Mouse (Mus musculus) liver, postnatal 0 days (tissue): ENCODE data around the gene Gm49425. TPM values are rescaled to one million over a fixed set of nuclear protein-coding genes. Genes with fewer than 3 reads are reported as not detected.

Experiments
- ATAC-seq: fragments of 200-750 bp; cut with Nextera tagmentation; 2 replicates; pipeline ENCODE4 v1.8.0; 2017; ENCODE audit warnings: mild to moderate bottlenecking, moderate library complexity
- DNase-seq: peaks from one replicate; pipeline ENCODE4 v3.0.0-alpha.2; 2016
- H3K27ac ChIP-seq: fragments of 300-500 bp; sonication (generic); 2 replicates; pipeline ENCODE4 v1.5.1; 2014; ENCODE audit warnings: antibody characterized with exemption, moderate library complexity, mild to moderate bottlenecking, low read depth
- H3K27me3 ChIP-seq: fragments of 300-500 bp; sonication (generic); 2 replicates; pipeline ENCODE4 v1.6.1; 2014; ENCODE audit warnings: low read length, control low read depth, mixed read lengths; ENCODE audit not compliant: insufficient read depth
- H3K36me3 ChIP-seq: fragments of 300-500 bp; sonication (generic); replicated peaks from 2 replicates; pipeline ENCODE4 v1.6.1; 2014; ENCODE audit warnings: mild to moderate bottlenecking, control low read depth, low read length, moderate library complexity, mixed read lengths; ENCODE audit not compliant: insufficient read depth
- H3K4me1 ChIP-seq: fragments of 300-500 bp; sonication (generic); 2 replicates; pipeline ENCODE4 v1.6.1; 2014; ENCODE audit warnings: antibody characterized with exemption, mild to moderate bottlenecking, control low read depth; ENCODE audit not compliant: insufficient read depth
- H3K4me2 ChIP-seq: fragments of 300-500 bp; sonication (generic); 2 replicates; pipeline ENCODE4 v1.6.1; 2014; ENCODE audit warnings: low read depth, mild to moderate bottlenecking, low read length, moderate library complexity, mixed read lengths
- H3K4me3 ChIP-seq: fragments of 300-500 bp; sonication (generic); 2 replicates; pipeline ENCODE4 v1.5.1; 2014; ENCODE audit warnings: low read depth, low read length
- H3K9ac ChIP-seq: fragments of 300-500 bp; sonication (generic); replicated peaks from 2 replicates; pipeline ENCODE4 v1.6.1; 2014; ENCODE audit warnings: mild to moderate bottlenecking, moderate library complexity
- H3K9me3 ChIP-seq: fragments of 300-500 bp; sonication (generic); 2 replicates; pipeline ENCODE4 v1.6.1; 2016; ENCODE audit warnings: mild to moderate bottlenecking, control low read depth, low read length, mixed read lengths
- CTCF ChIP-seq: sonication (generic); IDR thresholded peaks from 2 replicates; pipeline ENCODE4 v1.5.1; 2016; ENCODE audit warnings: antibody characterized with exemption, low read depth
- EP300 ChIP-seq: IDR thresholded peaks from 2 replicates; pipeline ENCODE4 v1.6.1; 2016; ENCODE audit warnings: antibody characterized with exemption, low read depth, mild to moderate bottlenecking
- WGBS: fragments of 180-500 bp; shearing (Covaris S2); extraction: QIAGEN DNeasy Blood & Tissue Kit; methylation state at CpG from one replicate; pipeline ENCODE4 v1.1.7; 2014; ENCODE audit not compliant: insufficient replicate concordance; 5-methylcytosine and 5-hydroxymethylcytosine counted together
- polyA plus RNA-seq: library from polyadenylated mRNA; unstranded; fragments of >200 nt; fragmentation: Nextera tagmentation; extraction: Ambion mirVana; gene quantifications from 2 replicates; pipeline ENCODE4 v1.2.1, GENCODE M21; 2015

Gene Gm49425
- polyA plus RNA-seq, 1 experiment from 2014 or later, result not detected

- ATAC-seq, result no peak
- TF ChIP-seq EP300, result no peak
- TF ChIP-seq CTCF, result no peak
- 36% methylated on average over 1 of the region's 1 CpGs for WGBS
Measured at GRCm38 (mm10) chr15:101494203-101494602, 22.9 kb downstream of the Gm49425 start.

GRCm38 (mm10) chr15:101493713-101494112 lies 23.3 kb downstream of the Gm49425 start:
- H3K27ac ChIP-seq, result no peak overlapping the region
- no peak for ATAC-seq
- H3K27me3 ChIP-seq, result no peaks in the 10 kb centered on the region
- WGBS, result 85% methylated on average over 6 of the region's 6 CpGs
- H3K9me3 ChIP-seq, result no peaks in the 10 kb centered on the region
- H3K4me3 ChIP-seq, result no peak overlapping the region
- no peak for TF ChIP-seq EP300
- no peak for TF ChIP-seq CTCF
- no peaks in the 10 kb centered on the region for H3K4me1 ChIP-seq
- H3K36me3 ChIP-seq, result no peaks in the 10 kb centered on the region
- no peak overlapping the region for H3K9ac ChIP-seq
- no peak for DNase-seq
- no peak overlapping the region for H3K4me2 ChIP-seq

More at GRCm38 (mm10) chr15:101494203-101494602, 22.9 kb downstream of the Gm49425 start:
- H3K4me2 ChIP-seq, result no peak overlapping the region
- DNase-seq, result no peak
- no peak overlapping the region for H3K4me3 ChIP-seq
- no peak overlapping the region for H3K27ac ChIP-seq
- no peaks in the 10 kb centered on the region for H3K27me3 ChIP-seq
- no peaks in the 10 kb centered on the region for H3K9me3 ChIP-seq
- H3K9ac ChIP-seq, result no peak overlapping the region
- H3K36me3 ChIP-seq, result no peaks in the 10 kb centered on the region
- H3K4me1 ChIP-seq, result no peaks in the 10 kb centered on the region

GRCm38 (mm10) chr15:101492718-101493117 lies 24.3 kb downstream of the Gm49425 start:
- WGBS, result 54% methylated on average over 8 of the region's 8 CpGs

GRCm38 (mm10) chr15:101491431-101491830 lies 25.6 kb downstream of the Gm49425 start, which contains the start of gene Krt83:
Krt83 (minus strand) TSS chr15:101491512.
- ATAC-seq (no peak), DNase-seq (no peak)
- Histone ChIP-seq H3K9ac (no peak within 1 kb of the TSS), H3K4me3 (no peak within 1 kb of the TSS), H3K4me2 (no peak within 1 kb of the TSS), H3K27ac (no peak within 1 kb of the TSS), H3K9me3 (no peaks in the 10 kb centered on the region), H3K36me3 (no peaks in the 10 kb centered on the region), H3K4me1 (no peaks in the 10 kb centered on the region), H3K27me3 (no peaks in the 10 kb centered on the region)
- WGBS, result 74% methylated on average over 6 of the region's 6 CpGs
- no peak for TF ChIP-seq CTCF
- no peak for TF ChIP-seq EP300

More at GRCm38 (mm10) chr15:101492718-101493117, 24.3 kb downstream of the Gm49425 start:
- Histone ChIP-seq H3K36me3 (no peaks in the 10 kb centered on the region), H3K27me3 (no peaks in the 10 kb centered on the region), H3K4me1 (no peaks in the 10 kb centered on the region), H3K4me3 (no peak overlapping the region), H3K9me3 (no peaks in the 10 kb centered on the region), H3K9ac (no peak overlapping the region), H3K27ac (no peak overlapping the region), H3K4me2 (no peak overlapping the region)
- no peak for ATAC-seq
- DNase-seq, result no peak
- no peak for TF ChIP-seq CTCF
- no peak for TF ChIP-seq EP300

- WGBS, result 64% methylated on average over 11 of the region's 11 CpGs
- no peak overlapping the region for H3K9ac ChIP-seq
- DNase-seq (no peak), ATAC-seq (no peak)
- no peak overlapping the region for H3K27ac ChIP-seq
- H3K4me2 ChIP-seq, result no peak overlapping the region
- no peak overlapping the region for H3K4me3 ChIP-seq
- peaks cover 6% of the 10 kb centered on the region; the same call in 1 of the 2 replicates for H3K4me1 ChIP-seq
- H3K27me3 ChIP-seq, result no peaks in the 10 kb centered on the region
- no peaks in the 10 kb centered on the region for H3K36me3 ChIP-seq
- TF ChIP-seq EP300 (no peak), CTCF (no peak)
- no peaks in the 10 kb centered on the region for H3K9me3 ChIP-seq
Measured at GRCm38 (mm10) chr15:101485911-101486635, 31.0 kb downstream of the Gm49425 start.

GRCm38 (mm10) chr15:101484939-101485338 lies 32.1 kb downstream of the Gm49425 start:
- no peaks in the 10 kb centered on the region for H3K9me3 ChIP-seq
- DNase-seq (peak; percentile 24), ATAC-seq (peak; percentile 65)
- peaks cover 6% of the 10 kb centered on the region; the same call in 1 of the 2 replicates for H3K4me1 ChIP-seq
- TF ChIP-seq EP300 (no peak), CTCF (no peak)
- no peak overlapping the region for H3K9ac ChIP-seq
- H3K4me2 ChIP-seq, result peak overlapping the region; percentile 22; the same call in 1 of the 2 replicates
- H3K4me3 ChIP-seq, result no peak overlapping the region
- 72% methylated on average over 1 of the region's 1 CpGs for WGBS
- no peak overlapping the region for H3K27ac ChIP-seq
- H3K27me3 ChIP-seq, result no peaks in the 10 kb centered on the region
- no peaks in the 10 kb centered on the region for H3K36me3 ChIP-seq
